Mouse (Mus musculus) spleen, adult 12 weeks (tissue): Measurements from ENCODE around the gene Ccl22.

Experiments used
- DNase-seq: peaks from one replicate; pipeline ENCODE4 v3.0.0; 2022; ENCODE audit warnings: low spot score

Ccl22 gene

DNA sequence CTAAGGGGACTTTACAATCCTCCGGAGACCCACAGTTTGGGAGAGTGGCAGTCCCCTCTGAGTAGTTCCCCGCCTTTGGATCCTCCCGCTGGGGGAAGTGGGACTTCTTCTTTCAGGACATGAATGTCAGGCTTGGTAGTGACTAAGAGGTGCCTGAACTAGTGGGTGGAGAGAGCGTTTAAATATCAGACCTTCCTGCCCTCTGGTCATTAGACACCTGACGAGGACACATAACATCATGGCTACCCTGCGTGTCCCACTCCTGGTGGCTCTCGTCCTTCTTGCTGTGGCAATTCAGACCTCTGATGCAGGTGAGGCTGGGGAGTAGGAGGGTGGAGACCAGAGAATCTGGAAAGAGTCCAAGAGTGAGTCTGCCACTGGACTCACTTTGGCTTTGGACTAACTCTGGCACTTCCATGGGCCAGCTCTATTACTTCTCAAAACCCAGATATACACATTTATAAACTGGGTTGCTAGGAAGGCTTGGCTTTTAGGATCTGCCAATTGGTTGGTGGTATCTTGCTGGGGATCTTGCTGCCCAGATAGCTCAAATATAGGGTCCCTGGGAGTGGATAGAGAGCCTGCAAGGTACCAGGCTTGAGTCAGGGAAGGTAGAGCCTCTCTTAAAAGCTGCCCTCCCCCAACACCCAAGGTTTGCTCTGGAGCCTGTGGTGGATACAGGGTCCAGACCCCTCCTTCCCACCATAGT lies at the start of gene Ccl22:
Gene Ccl22 (plus strand): TSS at position 115 of the 709 bp plus-strand sequence.
- no peak for DNase-seq

DNA sequence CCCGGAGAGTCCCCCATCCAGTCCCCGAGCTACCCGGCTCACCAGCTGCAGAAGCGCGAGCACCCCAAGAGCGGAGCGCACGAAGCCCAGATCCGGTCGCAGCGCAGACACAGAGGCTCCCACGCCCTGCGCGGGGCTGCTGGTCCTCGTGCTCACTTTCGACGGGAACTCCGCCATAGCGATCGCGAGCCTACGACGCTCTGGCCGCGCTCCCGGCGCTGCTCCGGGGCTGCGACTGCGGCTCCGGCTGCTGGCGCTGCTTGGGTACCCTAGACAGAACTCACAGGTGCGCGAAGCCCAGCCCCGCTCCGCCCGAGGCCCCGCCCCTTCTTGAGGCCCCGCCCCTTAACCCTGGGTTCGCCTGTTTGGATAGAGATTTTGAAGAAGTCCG lies 49.4 kb upstream of the Ccl22 start, which contains the start of gene Pllp:
Gene Pllp (minus strand): TSS at position 285 of the 391 bp plus-strand sequence.
- no peak for DNase-seq

DNA sequence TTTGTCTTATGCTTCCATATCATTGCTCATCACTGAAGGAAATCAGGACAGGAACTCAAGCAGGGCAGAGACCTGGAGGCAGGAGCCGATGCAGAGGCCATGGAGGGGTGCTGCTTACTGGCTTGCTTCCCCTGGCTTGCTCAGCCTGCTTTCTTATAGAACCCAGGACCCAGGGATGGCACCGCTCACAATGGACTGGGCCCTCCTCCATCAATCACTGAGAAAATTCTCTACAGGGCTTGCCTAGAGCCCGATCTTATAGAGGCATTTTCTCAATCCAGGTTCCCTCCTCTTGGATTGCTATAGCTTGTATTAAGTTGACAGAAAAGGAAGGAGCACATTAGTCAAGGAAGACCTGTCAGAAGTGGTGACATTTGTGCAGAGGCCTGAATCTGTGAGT lies 48.8 kb upstream of the Ccl22 start:
- no peak for DNase-seq

DNA sequence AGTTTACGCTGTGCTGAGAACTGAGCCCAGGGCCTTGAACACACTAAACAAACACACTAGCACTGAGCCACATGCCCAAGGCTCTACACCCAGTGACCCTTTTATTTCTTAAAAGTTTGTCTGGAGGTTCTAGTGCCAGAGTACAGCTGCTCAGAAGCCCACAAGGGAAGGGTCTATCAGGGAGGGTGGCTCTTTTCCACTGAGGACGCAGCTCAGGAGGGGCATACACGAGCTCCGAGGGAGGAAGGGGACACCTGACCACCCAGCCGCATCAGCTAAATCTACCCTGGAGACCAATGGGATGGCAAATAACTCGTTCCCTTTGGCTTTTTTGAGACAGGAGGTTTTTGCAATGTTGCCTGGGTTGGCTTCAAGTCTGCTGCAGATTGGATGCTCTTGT lies 47.4 kb upstream of the Ccl22 start:
- DNase-seq = no peak

DNA sequence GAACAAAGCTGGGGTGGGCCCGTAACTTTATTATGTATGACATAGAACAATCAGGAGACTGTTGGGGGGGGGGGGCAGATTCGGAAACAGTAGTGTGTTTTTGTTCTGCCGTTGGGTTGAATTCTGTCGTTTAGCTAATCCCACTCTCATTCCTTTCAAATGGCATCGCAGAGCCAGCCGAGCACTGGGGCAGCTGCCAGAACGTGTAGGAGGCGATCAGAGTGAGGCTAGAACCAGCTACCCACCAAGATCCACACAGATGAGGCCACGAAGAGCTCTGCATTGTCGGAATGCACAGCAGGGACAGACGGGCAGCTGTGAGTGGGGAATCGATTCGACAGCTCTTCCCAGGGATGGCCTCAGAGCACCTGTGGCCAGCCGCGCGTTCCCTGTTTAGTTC lies 46.0 kb upstream of the Ccl22 start:
- DNase-seq = no peak

DNA sequence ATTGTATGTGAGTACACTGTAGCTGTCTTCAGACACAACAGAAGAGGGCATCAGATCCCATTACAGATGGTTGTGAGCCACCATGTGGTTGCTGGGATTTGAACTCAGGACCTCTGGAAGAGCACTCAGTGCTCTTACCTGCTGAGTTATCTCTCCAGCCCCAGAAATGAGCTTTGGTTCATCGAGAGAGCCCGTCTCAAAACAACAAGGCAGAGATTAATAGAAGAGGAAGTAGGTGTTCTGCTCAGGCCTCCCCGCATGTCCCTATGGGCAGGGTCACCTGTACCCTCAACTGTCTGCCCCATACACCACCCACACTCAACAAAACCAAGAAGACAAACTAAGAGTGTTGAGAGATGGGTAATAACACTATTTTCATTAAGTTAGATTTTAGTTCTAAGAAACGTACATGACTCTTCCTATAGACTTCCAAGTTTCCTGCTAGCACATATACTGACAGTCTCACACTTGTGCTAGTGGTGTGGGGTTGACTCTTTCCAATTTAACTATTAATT lies 44.9 kb upstream of the Ccl22 start:
- no peak for DNase-seq

DNA sequence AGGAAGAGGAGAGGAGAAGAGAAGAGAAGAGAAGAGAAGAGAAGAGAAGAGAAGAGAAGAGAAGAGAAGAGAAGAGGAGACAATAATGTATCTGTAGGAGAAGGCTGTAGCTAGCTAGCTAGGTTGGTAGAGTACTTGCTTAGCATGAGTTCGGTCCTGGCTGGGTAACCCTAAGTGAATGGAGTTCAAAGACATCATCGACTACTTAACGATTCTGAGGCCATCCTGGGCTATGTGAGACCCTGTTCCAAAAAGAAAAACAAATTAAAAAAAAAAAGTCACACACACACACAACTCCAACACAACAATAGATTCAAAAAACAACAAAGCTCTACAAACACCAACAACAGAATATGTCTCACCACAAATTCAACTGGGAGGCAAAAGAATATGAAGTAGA lies 43.2 kb upstream of the Ccl22 start:
- no peak for DNase-seq

DNA sequence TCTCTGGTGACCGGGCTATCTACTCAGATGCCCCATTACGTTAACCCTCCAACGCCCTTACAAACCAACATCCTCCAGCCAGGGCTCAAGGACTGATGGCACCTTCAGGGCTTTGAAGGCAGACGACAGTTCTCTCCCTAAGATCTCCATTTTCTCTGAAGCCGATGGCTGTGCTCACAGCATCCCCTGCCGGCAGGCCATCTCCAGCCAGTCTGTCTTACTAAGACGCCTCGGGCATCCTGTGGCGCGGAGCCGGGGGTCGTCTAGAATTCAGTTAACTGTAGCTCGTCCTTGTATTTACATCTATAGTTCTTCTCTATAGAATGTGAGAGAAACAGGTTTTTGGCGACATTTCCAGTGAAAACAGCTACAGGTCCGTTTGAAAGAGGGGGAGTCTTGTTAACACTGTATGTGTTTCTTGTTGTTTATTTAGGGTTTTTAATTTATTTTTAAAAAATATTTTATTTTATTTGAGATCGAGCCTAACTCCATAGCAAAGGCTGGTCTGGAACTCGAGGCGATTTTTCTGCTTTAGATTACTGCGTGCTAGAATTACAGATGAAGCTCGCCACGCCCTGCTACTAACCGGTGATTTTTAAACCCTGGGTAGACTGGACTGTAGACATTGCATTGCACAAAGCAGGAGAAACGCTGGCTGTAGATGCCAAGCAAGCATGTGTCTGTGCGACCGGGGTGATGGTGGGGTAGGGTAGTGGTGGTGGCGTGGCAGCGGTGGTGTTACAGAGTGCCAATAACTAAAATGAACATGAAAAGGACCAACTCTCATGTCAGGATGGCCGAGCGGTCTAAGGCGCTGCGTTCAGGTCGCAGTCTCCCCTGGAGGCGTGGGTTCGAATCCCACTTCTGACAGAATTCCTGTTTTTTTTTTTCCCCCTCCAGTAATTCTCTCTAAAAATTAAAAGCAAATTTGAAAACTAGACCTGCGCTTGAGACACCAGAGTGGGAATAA lies 42.3 kb upstream of the Ccl22 start:
- DNase-seq = peak; percentile 65

DNA sequence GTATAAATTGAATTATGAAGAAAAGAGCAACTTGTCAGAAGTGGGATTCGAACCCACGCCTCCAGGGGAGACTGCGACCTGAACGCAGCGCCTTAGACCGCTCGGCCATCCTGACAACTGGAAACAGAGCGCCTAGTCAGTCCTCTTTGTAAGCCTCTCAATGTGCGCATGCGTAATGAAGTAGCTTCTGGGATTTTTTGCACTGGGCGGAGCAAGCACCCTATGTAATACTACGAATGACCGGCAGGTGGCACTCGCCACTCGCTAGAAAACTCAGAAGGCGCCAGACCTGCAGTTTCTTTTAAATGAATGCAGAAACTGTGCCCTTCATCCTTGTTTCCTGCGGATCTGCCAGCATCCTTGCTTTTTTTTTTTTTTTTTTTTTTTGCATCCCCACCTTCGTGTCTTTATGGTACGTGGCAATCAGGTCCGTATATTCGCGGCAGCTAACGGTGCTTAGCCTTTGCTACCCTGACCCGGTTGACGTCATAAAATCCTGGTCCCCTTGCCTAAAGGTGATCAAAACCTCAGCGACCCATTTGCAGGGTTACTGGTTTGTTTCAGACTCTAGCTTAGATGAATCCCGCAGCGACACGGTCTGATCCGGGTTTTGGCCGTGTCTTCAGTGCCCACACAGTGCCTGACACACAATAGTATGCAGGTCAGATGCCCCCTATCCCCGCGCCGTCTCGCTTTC lies 41.3 kb upstream of the Ccl22 start:
- DNase-seq = peak; percentile 100

DNA sequence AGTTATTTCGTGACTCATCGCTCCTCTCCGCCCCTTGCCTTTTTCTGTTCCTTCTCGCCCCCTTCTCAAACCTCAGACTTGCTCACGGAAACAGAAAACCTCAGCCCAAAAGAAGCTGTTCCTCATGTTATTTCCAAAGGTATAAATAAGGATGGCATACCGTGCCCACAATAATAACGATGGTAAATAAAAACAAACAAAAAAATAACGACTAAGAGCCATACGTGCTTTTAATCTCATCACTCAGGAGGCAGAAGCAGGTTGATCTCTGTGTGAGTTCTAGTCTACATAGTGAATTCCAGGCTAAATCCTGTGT lies 40.8 kb upstream of the Ccl22 start:
- DNase-seq = no peak

DNA sequence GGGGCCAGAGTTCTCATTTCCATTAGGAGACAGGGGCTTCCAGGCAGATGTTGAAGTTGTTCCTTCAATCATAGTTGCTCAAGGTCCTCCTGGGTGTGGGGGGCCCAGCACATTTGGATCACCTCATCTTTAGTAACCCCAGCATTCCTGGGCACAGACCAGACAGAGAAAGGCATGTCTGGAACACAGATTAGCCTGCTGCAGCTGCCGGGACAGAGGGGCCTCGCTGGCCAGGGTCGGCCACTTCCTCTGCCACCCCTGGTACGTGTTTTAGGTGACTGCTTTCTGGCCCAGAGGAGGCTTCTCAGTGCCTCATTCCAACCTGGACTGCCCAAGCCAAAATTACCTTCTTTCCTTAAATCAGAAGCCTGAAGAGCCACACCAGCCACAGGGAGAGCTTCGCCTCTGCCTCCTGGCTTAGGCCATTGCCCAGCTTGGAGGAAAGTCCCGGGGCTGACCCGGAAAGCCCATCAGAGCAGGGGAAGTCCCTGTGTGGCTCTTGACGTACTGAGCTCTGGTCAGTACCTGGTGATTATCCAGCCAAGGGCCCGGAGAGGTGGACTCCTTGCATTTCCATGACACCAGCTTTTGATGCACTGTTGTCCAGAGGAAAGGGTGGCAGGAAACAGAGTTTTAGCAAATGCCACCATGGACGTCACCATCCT lies 39.7 kb upstream of the Ccl22 start:
- no peak for DNase-seq

DNA sequence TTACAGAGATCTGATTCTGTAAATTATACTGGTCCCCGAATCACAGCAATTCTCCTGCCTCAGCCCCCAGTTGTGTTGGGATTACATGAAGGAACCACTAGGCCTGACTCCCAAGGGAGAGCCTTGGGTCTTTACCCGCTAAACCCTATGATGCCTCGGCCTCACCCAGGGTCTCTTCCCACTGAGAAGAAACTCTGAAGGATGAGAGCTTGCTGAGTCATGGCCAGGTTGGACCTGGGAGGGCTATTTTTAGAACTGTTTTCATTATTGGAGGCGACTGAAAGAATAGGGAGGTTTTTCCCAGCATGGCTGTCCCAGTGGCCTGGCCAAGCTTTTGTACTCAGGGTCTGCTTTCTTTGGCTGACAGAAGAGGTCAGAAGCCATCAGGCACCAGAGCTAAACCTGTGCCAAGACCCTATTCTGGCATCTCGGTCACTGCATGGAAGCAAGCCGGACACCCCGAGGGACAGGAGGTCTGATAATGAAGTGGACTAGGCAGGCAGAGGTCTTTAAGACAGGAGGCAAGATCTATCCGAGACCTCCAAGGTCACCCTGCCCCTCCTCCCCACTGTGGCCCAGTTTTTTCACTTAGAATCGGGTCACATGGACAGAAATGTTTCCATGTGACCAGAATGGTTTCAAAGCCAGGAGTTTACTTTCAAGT lies 38.5 kb upstream of the Ccl22 start:
- no peak for DNase-seq

DNA sequence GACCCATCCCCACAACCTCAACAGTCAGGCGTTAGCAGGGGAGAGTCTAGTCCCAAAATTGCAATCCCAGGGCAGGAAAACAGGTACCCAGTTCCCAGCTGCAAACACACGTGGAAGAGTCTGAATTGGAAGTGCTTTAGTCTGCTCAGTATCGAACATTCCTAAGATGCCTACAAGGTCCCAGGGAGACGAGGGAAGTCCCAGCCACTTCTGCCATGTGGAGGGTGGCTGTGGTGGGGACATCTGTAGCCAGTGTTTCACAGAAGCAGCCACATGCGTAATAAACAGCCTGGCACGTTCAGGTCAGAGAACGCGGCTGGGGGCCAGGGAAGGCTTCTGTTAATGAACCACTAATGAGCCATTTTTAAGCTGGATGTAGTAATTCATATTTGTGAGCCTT lies 35.1 kb upstream of the Ccl22 start:
- no peak for DNase-seq

DNA sequence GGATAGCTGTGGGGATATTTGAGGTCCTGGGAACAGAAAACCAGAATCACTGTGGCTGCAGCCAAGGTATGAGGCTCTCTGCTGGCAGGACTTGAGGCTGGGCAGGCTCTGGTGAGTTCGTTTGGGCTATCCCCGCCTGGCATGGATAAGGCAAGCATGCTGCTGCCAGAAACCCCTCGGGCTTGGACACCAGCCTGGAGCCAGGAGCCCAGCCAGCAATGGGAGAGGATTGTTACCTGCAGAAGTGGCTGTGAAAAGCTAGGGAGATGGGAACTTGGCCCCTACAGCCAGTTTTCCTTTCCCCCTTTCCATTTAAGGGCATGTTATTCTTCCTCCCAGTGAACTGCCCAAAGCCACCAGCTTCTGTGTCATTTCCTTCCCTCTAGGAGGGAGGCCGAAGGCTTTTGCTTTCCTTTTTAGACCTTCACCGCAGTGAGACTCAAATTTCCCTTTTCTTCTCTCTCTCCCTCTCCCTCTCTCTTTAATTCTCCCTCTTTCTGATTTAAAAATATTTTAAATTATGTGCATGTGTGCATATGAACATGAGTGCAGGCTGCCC lies 34.2 kb upstream of the Ccl22 start:
- DNase-seq = no peak

DNA sequence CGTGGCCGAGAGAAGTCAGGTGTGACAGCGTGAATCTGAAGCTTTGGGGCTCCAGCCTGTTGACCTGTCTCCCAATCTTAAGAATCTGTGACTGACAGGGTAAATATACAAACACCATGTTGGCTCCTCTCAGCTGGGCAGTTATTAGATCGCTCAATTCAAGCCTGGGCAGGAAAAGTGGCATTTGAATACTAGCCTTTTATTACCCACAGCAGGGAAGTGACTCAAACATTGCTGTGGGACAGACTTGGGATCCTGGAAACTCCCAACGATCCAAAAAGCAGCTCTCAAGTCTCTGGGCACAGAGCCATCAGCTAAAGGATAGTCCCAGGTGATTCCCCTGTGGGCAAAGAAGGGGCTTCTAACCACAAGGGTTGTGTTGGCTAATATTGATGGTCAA lies 30.8 kb upstream of the Ccl22 start:
- DNase-seq = no peak

DNA sequence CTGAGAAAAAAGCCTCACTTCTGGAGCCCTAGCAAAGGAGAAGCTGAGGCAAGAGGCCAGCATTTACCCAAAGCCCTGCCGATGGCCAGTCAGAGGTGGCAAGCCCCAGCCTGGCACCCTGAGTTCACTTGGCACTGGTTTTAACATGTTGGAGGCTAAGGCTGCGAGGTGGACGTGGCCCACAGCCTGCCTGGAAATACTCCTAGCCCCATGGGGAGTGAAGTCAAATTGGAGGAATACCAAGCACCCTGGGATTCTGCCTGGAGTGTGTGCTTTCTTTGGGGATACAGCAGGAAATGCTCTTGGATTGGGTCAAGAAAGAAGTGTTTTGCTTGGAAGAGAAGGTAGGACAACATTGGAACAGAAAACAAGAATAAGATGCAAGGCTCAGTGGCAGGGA lies 29.5 kb upstream of the Ccl22 start:
- DNase-seq = no peak

DNA sequence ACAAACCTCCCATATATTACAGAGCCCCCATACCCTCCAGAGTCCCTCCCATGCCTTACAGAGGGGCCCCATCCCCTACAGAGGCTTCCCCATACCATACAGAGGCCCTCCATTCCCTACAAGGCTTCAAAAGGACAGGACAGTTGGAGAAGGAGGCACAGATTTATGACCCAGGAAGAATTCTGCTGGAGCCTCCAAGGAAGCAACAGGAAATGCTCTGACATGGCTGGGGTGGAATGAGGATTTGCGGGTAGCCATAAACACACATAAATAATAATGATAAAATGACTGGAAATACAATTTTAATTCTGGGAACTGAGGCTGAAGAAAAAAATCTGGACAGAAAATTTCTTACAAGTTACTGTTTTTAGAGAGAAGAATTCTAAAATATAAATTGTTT lies 28.5 kb upstream of the Ccl22 start:
- no peak for DNase-seq

DNA sequence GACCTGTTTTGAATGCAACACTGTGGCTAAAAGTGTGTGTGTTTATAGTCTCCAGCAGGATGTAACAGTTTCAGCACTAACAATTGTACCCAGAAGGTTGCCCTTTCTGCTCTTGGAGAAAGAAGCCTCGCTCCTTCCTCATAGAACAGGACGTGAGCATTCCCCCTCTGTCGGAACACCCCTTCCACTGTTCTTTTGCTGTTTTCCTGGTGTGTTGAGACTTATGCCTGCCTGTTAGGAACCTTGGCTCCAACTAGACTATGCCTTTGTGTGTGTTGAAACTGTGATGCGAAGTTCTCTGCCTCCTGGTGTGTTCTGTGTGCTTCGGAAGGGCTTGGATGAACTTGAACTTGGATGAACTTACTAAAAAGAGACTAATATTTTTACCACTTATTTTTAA lies 19.4 kb upstream of the Ccl22 start:
- DNase-seq = no peak

DNA sequence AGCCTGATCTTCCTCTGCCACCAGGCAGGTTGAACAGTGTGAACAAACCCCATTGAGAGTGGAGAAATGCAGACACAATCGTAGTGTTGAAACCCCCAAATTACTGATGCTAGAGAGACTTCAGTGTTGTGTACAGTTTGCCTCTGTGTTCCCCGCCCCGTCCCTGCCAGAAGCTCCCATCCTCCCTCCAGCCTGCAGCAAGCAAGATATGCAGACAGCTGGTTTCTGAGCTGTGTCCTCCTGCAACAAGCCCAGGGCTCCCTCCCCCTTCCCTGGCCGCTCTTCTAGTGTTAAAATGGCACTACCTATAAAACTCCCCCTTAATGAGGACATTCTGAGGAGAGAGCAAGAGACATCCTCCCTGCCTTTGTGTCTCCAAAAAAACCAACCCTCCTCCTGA lies 16.1 kb upstream of the Ccl22 start:
- no peak for DNase-seq

DNA sequence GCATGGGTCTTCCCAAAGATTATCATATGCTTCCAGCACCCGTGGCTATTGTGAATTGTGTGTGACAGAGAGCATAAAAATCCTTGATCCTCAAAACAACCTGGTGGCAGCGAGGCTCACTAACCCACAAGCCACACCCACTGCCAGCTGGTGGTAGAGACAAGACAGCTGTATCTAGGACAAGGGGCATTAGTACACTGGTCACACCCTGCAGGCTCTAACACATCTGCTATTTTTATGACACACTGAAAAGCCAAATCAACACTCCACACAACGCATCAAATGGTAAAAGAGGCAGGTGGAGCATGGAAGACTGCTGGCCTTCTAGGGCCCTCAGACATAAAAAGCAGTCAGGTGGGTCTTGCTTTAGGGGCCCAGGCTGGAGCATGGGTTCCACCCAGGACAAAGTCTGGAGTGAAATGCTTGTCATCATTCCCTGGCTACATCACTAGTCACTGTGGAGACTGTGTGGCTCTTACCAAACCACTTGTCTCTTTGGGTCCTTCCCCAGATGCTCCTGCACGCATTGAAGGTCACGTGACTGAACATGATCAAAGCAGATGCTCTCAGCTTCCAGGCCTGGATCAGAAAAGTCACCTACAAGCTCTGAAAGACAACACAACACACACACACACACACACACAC lies 11.4 kb upstream of the Ccl22 start:
- DNase-seq = peak; percentile 75
